Mouse (Mus musculus) layer of hippocampus, adult 8-10 months (tissue): ENCODE results near the gene Mrpl35. TPM values are rescaled to one million over a fixed set of nuclear protein-coding genes. Genes with fewer than 3 reads are reported as not detected.

ENCODE experiments used
- DNase-seq, 2 experiments: peaks; one replicate each; pipeline ENCODE4 v3.0.0; 2022; ENCODE audit warnings: low spot score in 2 of 2
- total RNA-seq, 4 experiments: library from RNA; stranded (reverse); gene quantifications; 2 replicates each; pipeline ENCODE4 v1.2.4; 2022

The Mrpl35 gene
- total RNA-seq, 4 experiments from 2014 or later = 26.5 to 37.6 (median 31.4) TPM

DNA sequence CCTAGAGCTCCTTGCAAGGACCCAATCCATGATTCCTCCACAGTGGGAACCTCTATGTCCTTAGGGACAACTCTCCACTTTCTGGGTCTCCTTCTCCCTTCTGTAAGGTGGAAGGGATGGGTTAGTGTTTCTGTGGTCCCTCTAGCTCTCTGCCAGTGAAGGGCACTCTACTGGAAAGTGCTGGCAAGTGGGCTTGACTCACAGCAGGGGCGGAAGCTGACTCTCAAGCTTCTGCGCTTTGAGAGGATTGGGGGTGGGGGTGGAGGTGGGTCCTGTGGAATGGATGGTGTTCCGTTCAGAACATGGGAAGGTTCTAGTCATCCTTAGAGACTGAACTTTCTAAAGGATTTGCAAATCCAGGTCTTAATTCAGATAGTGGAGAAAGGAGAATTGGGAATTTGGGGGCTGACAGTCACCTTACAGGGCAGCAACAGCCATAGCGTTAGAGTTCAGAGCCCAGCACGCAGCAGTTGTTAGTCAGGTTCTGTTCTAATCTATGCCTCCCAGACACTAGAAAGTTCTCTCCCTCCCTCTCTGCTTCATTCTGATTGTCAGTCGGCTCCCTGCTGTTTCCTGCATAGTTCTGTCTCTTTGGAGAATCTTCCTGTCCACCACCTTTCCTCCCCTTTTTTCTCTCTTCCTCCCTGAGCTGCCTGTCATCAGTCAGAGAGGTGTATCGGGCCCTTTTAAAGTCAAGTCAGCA, 25.6 kb downstream of the Mrpl35 start:
- no peak for DNase-seq

DNA sequence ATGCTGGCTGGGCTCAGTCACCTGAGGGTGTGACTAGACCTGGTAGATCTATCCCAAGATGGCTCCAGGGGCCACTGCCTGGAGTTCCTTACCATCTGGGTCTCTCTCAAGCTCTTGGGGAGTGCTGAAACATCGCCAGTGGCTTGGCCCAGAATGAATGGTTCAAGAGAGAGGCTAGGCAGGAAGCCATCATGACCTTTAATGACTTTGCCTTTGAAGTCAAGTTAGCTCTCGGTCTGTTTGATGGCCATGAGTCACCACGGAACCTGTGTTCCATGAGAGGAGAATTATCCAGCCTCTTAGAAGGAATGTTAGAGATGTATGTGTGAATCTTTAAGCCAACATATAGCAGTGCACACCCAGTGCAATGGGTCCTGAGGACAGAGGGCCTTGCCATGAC, 27.4 kb downstream of the Mrpl35 start:
- DNase-seq = no peak

DNA sequence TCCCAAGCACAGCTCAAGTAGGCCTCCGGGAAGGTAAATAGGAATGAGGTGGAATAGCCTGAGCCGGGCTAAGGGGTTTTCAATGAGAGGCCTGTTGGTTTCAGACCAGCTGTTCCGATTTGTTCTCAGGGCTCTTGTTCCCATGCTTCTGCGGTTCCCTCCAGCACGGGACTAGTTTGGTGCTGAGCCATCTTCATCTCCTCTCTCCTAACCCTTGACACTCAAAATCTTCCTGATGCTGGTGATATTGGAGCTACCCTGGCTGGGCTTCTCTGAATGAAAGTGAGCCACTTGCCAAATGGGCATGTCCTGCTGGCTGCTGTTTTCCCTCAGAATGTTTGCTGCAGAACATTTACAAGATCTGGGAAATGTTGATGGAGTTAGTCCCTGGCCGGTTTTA, 35.0 kb downstream of the Mrpl35 start:
- no peak for DNase-seq

DNA sequence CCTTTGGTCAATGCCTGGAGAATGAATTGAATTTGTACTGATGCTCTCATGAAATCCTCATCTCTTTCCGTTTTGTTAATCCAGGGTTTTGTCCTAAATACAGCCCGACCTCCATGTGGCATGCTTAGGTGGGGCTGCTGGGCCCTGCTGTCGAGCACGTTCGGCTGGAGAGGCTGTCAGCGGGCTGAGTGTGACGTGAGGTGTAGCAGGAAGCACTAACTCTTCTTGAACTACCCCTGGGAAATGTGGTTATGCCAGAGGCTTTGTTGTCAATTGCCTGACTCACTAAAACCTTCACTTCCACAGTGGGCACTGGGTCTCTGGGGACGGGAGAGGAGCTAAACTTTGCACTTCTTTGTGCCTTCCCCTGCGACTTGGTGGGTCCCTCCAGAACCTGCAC, 38.4 kb downstream of the Mrpl35 start:
- no peak for DNase-seq

DNA sequence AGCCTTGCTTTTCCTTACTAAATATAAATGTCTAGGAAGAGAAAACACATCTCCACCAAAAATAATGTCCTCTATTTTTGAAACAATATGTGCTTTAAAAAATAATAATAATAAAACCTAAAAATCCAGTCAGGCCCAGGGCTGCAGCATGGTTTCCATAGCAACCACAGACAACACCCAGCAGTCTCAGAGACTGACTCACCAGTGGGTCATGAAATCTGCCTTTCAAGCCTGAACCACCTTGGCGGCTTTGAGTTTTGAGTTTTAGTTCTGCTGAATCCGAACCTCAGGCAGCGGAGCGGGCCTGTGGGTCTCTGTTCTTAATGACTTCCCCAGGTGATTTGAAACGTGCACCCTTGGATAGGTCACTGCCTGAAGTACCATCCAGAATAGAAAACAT, 43.6 kb downstream of the Mrpl35 start:
- DNase-seq = no peak

DNA sequence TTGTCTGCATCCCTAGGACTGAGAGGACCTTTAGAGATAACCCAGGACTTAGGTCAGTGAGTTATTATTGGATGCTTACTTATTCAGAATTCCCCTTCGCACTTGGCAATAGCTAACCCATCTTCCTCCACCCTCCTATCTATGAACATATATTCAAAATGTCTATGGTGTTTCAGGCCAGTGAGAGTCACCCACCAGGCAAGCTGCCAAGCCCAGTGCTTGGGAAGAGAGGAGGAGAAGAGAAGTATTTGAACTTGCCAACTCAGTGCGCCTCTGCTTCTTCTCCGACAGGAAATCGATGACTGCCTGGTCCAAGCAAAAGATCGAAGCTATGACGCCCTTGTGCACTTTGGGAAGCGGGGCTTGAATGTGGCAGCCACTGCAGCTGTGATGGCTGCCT, 46.3 kb downstream of the Mrpl35 start:
- no peak for DNase-seq

DNA sequence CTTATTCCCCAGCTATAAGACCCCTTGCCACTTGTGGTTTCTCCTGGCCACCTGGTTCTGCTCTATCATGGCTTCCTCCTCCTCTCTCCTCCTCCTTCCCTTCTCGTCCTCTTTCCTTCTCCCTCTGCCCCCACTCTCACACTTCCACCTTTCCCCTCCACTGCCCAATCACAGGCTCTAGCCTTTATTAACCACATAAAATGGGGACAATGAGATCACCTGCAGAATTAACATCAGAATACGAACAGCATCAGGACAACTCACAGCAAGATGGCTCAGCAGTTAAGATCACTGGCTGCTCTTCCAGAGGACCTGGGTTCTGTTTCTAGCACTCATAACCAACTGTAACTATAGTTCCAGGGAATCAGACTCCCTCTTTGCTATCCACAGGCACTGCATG, 46.9 kb downstream of the Mrpl35 start:
- no peak for DNase-seq

DNA sequence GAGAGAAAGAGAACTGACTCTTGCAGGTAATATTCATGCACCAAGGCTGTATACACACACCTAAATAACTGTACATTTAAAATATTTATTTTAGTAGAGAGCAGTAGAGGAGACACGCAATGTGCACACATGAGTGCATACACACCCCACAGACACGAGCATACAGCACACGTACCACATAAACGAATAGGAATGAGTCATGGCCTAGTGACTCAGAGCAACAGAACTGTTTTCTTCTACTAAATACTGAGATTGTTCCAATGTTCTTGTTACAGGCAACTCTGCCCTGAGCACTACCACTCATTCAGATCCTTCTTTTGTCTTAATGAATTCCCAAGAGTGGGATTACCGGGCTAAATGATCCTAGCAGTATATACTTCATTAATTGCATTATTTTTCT, 48.8 kb downstream of the Mrpl35 start:
- no peak for DNase-seq

DNA sequence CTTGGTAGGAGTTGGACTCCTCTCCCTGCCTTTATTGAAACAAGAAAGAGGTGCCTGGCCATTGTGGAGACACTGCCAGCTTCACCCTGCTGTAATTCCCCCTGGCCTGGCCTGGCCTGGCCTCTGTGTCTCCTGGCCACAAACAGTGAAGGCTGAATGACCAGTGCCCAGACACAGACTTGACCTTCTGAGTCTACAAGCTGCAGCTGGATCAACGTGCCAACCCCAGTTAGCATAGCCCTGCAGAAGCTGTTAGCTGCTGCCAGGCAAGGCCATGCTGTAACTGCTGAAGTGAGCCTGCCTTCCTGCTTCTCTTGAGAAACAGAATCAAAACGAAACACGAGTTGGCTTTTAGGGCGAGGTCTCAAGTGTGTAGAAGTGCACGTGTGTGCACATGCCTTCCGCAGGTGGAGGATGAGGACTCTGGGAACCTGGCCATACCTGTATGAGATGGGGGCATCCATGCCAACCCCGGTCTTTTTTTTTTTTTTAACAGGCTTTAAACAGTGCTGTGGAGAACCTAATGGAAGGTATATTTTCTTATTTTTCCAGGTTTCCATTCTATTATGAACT, 54.0 kb downstream of the Mrpl35 start:
- no peak for DNase-seq

DNA sequence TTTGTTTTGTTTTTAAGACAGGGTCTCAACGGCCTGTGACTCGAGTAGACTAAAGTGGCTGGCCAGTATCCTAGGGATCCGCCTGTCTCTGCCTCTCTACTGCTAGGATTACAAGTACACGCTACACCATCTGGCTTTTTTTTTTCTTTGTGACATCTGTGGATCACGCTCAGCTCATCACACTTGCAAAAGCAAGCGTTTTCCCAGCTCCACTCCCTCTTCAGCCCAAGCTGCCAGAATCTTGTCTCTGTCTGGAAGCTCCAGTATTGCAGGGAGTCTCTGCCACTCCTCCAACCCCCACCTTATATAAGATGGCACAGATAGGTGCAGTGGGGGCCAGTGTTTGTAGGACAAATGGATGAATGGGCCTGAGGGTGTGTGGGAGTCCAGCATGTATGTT, 54.6 kb downstream of the Mrpl35 start:
- DNase-seq = peak; percentile 72 to 82

DNA sequence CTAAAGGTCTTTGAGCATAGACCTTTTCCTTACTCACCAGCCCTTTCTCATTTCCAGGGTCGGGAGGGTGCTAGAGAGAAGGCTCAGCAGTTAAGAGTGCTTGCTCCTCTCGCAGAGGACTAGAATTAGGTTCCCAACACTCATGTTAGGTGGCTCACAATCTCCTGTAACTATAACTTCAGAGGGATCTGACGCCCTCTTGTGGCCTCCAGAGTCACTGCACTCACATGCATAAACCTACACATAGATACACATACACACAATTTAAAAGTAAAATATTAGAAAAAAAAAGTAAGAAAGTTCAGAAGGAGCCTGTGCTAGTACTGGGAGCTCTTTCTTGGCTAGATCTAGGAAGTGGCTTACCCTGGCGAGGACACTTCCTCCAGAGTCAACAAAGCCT, 55.5 kb downstream of the Mrpl35 start:
- DNase-seq = no peak

DNA sequence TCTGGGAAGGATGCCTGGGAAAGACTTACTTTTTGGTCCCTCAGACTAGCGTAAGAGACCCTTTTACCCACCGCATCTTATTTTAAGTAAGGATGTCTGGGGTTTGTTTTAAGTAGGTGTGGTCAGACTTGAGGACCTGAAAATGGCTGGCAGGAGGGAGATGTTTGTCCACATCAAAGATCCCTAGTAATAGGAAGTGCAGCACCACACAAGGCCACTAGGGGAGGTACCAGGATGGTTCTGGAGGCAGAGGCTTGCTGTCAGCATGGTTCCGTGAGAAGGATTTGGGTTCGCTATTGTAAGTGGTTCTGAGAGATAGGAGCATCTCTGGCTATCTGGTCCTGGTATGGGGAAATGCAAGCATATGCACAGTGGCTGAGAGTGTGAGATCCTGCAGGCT, 55.9 kb downstream of the Mrpl35 start:
- DNase-seq = no peak

DNA sequence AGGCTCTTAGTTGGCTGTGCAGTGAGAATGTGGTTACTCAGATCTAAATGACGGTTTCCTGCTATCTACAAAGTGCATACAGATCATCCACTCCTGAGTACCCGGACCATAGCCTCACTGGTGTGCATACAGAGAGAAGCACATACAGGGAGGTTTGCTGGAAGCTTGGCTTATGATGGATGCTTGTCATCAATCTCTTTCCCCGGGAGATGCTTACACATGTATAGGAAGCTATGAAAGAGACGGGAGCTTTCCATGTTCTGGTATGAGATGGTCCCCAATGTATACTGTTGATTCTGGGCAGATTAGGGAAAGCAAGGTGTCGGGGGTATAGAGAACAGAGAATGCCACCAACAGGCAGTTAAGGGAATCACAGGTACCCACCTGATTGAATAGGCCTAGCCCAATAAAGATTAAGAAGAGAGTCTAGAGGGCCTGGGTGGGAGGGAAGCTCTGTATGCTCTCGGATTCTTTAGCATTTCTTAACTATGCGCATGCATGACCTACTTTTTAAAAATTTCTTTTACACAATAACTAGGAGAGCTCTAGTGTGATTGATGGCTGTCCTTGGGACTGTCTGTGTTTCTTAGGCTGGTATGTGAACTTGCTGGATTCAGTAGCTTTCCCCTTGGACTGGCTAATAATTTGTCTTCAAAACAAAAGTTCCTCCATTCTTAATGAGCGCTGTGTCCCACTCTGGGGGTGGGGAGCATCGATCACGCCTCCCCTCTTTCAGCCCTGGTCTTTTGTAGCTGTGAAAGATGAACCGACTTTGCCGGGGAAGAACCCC, 56.7 kb downstream of the Mrpl35 start:
- no peak for DNase-seq

DNA sequence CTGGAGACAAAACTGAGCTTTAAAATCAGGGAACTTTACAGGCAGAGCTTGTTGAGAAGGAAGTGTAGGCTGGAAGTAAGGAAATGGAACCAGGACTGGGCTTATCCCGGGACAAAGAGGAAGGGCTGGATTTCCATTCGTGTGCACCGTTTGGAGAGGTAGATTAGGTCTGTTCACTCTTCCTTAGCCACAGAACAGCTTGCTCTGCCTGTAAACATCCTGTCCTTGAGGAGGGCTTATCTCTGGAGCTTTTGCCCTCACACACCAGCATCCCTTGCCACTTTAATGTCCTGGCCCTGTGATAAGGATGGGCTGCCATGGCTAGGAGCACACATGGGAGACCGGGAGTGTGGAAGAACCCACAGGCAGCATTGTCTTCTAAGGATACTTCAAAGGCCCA, 59.0 kb downstream of the Mrpl35 start:
- no peak for DNase-seq

Other genes starting within 250 kb of the Mrpl35 start
- gene Kdm3a, start 194.0 kb downstream of the Mrpl35 start, total RNA-seq = 10 to 100 TPM; 39.0 to 58.3 (median 49.8) TPM
- gene Reep1, start 119.4 kb downstream of the Mrpl35 start, total RNA-seq = 10 to 100 TPM; 69.8 to 75.0 (median 72.7) TPM
- gene Immt, start 4.4 kb upstream of the Mrpl35 start, total RNA-seq = 100 to 1,000 TPM; 138 to 153 (median 143) TPM
- gene Ptcd3, start 81.8 kb upstream of the Mrpl35 start, total RNA-seq = 10 to 100 TPM; 68.3 to 81.5 (median 73.6) TPM
- 10 to 100 TPM; 31.5 to 41.4 (median 35.3) TPM for gene Polr1a, start 82.1 kb upstream of the Mrpl35 start, total RNA-seq